In the genomic region with DNA sequence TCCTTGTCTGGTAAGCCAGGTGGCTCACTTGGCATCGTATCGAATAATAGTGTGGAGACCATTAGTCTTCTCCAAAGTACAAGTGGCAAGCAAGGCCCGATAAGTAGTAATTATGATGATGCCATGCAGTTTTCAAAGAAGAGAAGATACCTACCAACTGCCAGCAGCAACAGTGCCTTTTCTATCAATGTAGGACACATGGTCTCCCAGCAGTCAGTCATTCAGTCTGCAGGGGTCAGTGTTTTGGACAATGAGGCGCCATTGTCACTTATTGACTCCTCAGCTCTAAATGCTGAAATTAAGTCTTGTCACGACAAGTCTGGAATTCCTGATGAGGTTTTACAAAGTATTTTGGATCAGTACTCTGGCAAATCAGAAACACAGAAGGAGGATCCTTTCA, we compare ENCODE assay signal across 8 mouse cellular contexts. TPM values are rescaled to one million over a fixed set of nuclear protein-coding genes. Genes with fewer than 3 reads are reported as not detected.
DNase-seq lines count a peak whose midpoint lies in the region; ATAC-seq and TF ChIP-seq lines count a peak whose summit lies in the region.
"Had no signal": no experiment of that assay in that cellular context is flagged by ENCODE, and none has a peak within 500 bp of the region (broad histone marks: within the 10 kb centered on the region; RNA-seq: fewer than 3 reads in every experiment).

No protein-coding gene starts in this region.

- ATAC-seq in limb, embryonic 12.5 days (ENCODE audit: insufficient number of reproducible peaks, insufficient read depth, low FRiP score, low TSS enrichment, low read depth) = no peak
- ATAC-seq in forebrain, postnatal 0 days = no peak
- no peak for ATAC-seq in midbrain, embryonic 16.5 days
- no peak for ATAC-seq in erythroid progenitor cell, adult 5-6 weeks (replicated peaks; ENCODE audit: low FRiP score, poor library complexity, severe bottlenecking)

- 96% methylated on average over 5 of the region's 5 CpGs for WGBS in limb, embryonic 12.5 days
- 92% methylated on average over 5 of the region's 5 CpGs for WGBS in limb, embryonic 10.5 days
- 91% methylated on average over 5 of the region's 5 CpGs for WGBS in embryonic facial prominence, embryonic 10.5 days
- WGBS in forebrain, postnatal 0 days = 83% methylated on average over 5 of the region's 5 CpGs
- WGBS in midbrain, embryonic 16.5 days = 90% methylated on average over 5 of the region's 5 CpGs

- H3K9ac ChIP-seq in limb, embryonic 12.5 days (replicated peaks) = no peak overlapping the region
- no peak overlapping the region for H3K9ac ChIP-seq in forebrain, postnatal 0 days
- H3K9ac ChIP-seq in midbrain, embryonic 16.5 days (ENCODE audit: low read depth, low read length) = no peak overlapping the region

- H3K36me3 ChIP-seq in limb, embryonic 12.5 days = peaks cover 40% of the 10 kb centered on the region
- H3K36me3 ChIP-seq in limb, embryonic 10.5 days = peaks cover 58% of the 10 kb centered on the region
- peaks cover 60% of the 10 kb centered on the region for H3K36me3 ChIP-seq in embryonic facial prominence, embryonic 10.5 days (replicated peaks)
- H3K36me3 ChIP-seq in forebrain, postnatal 0 days (ENCODE audit: insufficient read depth) = no peaks in the 10 kb centered on the region
- H3K36me3 ChIP-seq in midbrain, embryonic 16.5 days (ENCODE audit: control insufficient read depth, insufficient read depth, low read length) = peaks cover 18% of the 10 kb centered on the region

- no peaks in the 10 kb centered on the region for H3K9me3 ChIP-seq in limb, embryonic 12.5 days
- H3K9me3 ChIP-seq in limb, embryonic 10.5 days (replicated peaks) = no peaks in the 10 kb centered on the region
- no peaks in the 10 kb centered on the region for H3K9me3 ChIP-seq in embryonic facial prominence, embryonic 10.5 days
- H3K9me3 ChIP-seq in forebrain, postnatal 0 days (ENCODE audit: low read length) = no peaks in the 10 kb centered on the region
- H3K9me3 ChIP-seq in midbrain, embryonic 16.5 days (replicated peaks; ENCODE audit: control insufficient read depth, low read length, poor library complexity, severe bottlenecking) = no peaks in the 10 kb centered on the region

- intact Hi-C loops in heart, postnatal 14 days (cut with DNase I) = loop anchor here (5.0 kb wide), 1 partner anchor 56 kb away; no protein-coding TSS in a partner anchor

- no peak overlapping the region for H3K27ac ChIP-seq in limb, embryonic 12.5 days
- H3K27ac ChIP-seq in limb, embryonic 10.5 days = no peak overlapping the region
- H3K27ac ChIP-seq in embryonic facial prominence, embryonic 10.5 days (replicated peaks) = no peak overlapping the region
- H3K27ac ChIP-seq in forebrain, postnatal 0 days (ENCODE audit: low read depth, low read length) = no peak overlapping the region
- H3K27ac ChIP-seq in midbrain, embryonic 16.5 days (ENCODE audit: low read length) = no peak overlapping the region

- H3K4me2 ChIP-seq in limb, embryonic 12.5 days = peak overlapping the region; percentile 37; the same call in 1 of the 2 replicates
- H3K4me2 ChIP-seq in forebrain, postnatal 0 days (ENCODE audit: low read depth) = 0 out of 2 replicates have a peak overlapping the region, but pooled peaks have one; percentile 78
- H3K4me2 ChIP-seq in midbrain, embryonic 16.5 days (ENCODE audit: low read length) = peak overlapping the region; percentile 15

- DNase-seq in limb, embryonic 10.5 days (ENCODE audit: low spot score) = no peak
- DNase-seq in embryonic facial prominence, embryonic 10.5 days (ENCODE audit: low spot score) = no peak
- no peak for DNase-seq in forebrain, postnatal 0 days
- DNase-seq in heart, postnatal 14 days = no peak
- DNase-seq: thymus, adult 2 months had no signal

- no peaks in the 10 kb centered on the region for H3K27me3 ChIP-seq in limb, embryonic 12.5 days
- H3K27me3 ChIP-seq in limb, embryonic 10.5 days (ENCODE audit: low read depth, poor library complexity, severe bottlenecking) = no peaks in the 10 kb centered on the region
- H3K27me3 ChIP-seq in embryonic facial prominence, embryonic 10.5 days (replicated peaks; ENCODE audit: low read depth, poor library complexity, severe bottlenecking) = no peaks in the 10 kb centered on the region
- H3K27me3 ChIP-seq in forebrain, postnatal 0 days (ENCODE audit: insufficient read depth, low read length) = no peaks in the 10 kb centered on the region
- H3K27me3 ChIP-seq in midbrain, embryonic 16.5 days (ENCODE audit: control insufficient read depth, insufficient read depth, low read depth, low read length) = no peaks in the 10 kb centered on the region

- no peak overlapping the region; the same call in 1 of the 2 replicates for H3K4me3 ChIP-seq in limb, embryonic 12.5 days (replicated peaks)
- H3K4me3 ChIP-seq in limb, embryonic 10.5 days = no peak overlapping the region
- peak overlapping the region; percentile 98; the same call in 1 of the 2 replicates for H3K4me3 ChIP-seq in embryonic facial prominence, embryonic 10.5 days
- H3K4me3 ChIP-seq in forebrain, postnatal 0 days (ENCODE audit: low read depth, low read length) = no peak overlapping the region
- H3K4me3 ChIP-seq in midbrain, embryonic 16.5 days (ENCODE audit: low read depth, low read length) = no peak overlapping the region

- TF ChIP-seq CTCF in forebrain, postnatal 0 days (IDR thresholded peaks at IDR 0.05; ENCODE audit: low read depth) = 0 out of 2 replicates have a peak, but pooled peaks have one; percentile 2

- H3K4me1 ChIP-seq in limb, embryonic 12.5 days (replicated peaks) = peaks cover 30% of the 10 kb centered on the region
- peaks cover 37% of the 10 kb centered on the region for H3K4me1 ChIP-seq in limb, embryonic 10.5 days
- H3K4me1 ChIP-seq in embryonic facial prominence, embryonic 10.5 days = peaks cover 44% of the 10 kb centered on the region
- peaks cover 23% of the 10 kb centered on the region for H3K4me1 ChIP-seq in forebrain, postnatal 0 days (ENCODE audit: insufficient read depth)
- peaks cover 36% of the 10 kb centered on the region for H3K4me1 ChIP-seq in midbrain, embryonic 16.5 days (ENCODE audit: control insufficient read depth, insufficient read depth, low read length)

RNA-seq across cellular contexts. Expression of a gene that starts 2.1 kb away (rescaled TPM):
- 31.3 and 33.3 TPM in 2 replicates for polyA plus RNA-seq in limb, embryonic 12.5 days (2016; fragmentation: Nextera tagmentation; extraction: Ambion mirVana)
- polyA plus RNA-seq in limb, embryonic 10.5 days (2016; fragmentation: Nextera tagmentation; extraction: Ambion mirVana) = 31.2 and 32.4 TPM in 2 replicates
- polyA plus RNA-seq in embryonic facial prominence, embryonic 10.5 days (2016; fragmentation: Nextera tagmentation; extraction: Ambion mirVana) = 32.8 and 33.0 TPM in 2 replicates
- total RNA-seq in forebrain, postnatal 0 days (2014; rRNA removed) = 37.2 and 43.6 TPM in 2 replicates
- 23.5 and 23.7 TPM in 2 replicates for polyA plus RNA-seq in forebrain, postnatal 0 days (2015; fragmentation: Nextera tagmentation; extraction: Ambion mirVana)
- polyA plus RNA-seq in midbrain, embryonic 16.5 days (2015; fragmentation: Nextera tagmentation; extraction: Ambion mirVana) = 20.8 and 24.5 TPM in 2 replicates
- 10 to 100 TPM; 11.3 to 11.5 TPM for total RNA-seq in heart, postnatal 14 days (2021)
- total RNA-seq in erythroid progenitor cell, adult 5-6 weeks (2015; ENCODE audit: low replicate concordance) = 5.0 and 7.2 TPM in 2 replicates
- 4.1 and 5.6 TPM in 2 replicates for total RNA-seq in erythroid progenitor cell, adult 5-6 weeks (2017; ENCODE audit: low replicate concordance)

Comparison
In these comparisons a context has a peak if more than half of its experiments do, and no peak if none do; other contexts are left out.
1. H3K4me2 ChIP-seq: peak in every context shown above with its lines; median percentile 78 in forebrain, postnatal 0 days; 37 in limb, embryonic 12.5 days; 15 in midbrain, embryonic 16.5 days.